Mouse (Mus musculus): ENCODE results near the gene Xlr4b. TPM values are rescaled to one million over a fixed set of nuclear protein-coding genes. Genes with fewer than 3 reads are reported as not detected.

Gene Xlr4b
- polyA plus RNA-seq, 1 experiment from 2014 or later, result 0.93 TPM

Other genes with a start within 250 kb of the Xlr4b start
- 2.4 and 3.3 TPM in 2 replicates for gene Zfp185, start 227.0 kb upstream of the Xlr4b start, polyA plus RNA-seq (2016; fragmentation: Nextera tagmentation; extraction: Ambion mirVana)
- gene Pnma5, start 177.2 kb upstream of the Xlr4b start, polyA plus RNA-seq (2016; fragmentation: Nextera tagmentation; extraction: Ambion mirVana), result not detected in 2 replicates
- gene Pnma3, start 149.5 kb upstream of the Xlr4b start, polyA plus RNA-seq (2016; fragmentation: Nextera tagmentation; extraction: Ambion mirVana), result 0.99 and 1.0 TPM in 2 replicates
- gene Xlr4a, start 131.9 kb upstream of the Xlr4b start, polyA plus RNA-seq (2016; fragmentation: Nextera tagmentation; extraction: Ambion mirVana), result 0.18 and 0.72 TPM in 2 replicates
- 2.7 and 3.3 TPM in 2 replicates for gene Xlr3a, start 117.2 kb upstream of the Xlr4b start, polyA plus RNA-seq (2016; fragmentation: Nextera tagmentation; extraction: Ambion mirVana)
- gene Gm14685, start 97.3 kb upstream of the Xlr4b start, polyA plus RNA-seq (2016; fragmentation: Nextera tagmentation; extraction: Ambion mirVana), result 0.31 TPM in 1 of 2 replicates, not detected in the other
- not detected in 2 replicates for gene Xlr5b, start 65.5 kb upstream of the Xlr4b start, polyA plus RNA-seq (2016; fragmentation: Nextera tagmentation; extraction: Ambion mirVana)
- 0.45 TPM in 1 of 2 replicates, not detected in the other for gene DXBay18, start 64.9 kb upstream of the Xlr4b start, polyA plus RNA-seq (2016; fragmentation: Nextera tagmentation; extraction: Ambion mirVana)
- gene Spin2d, start 37.3 kb upstream of the Xlr4b start, polyA plus RNA-seq (2016; fragmentation: Nextera tagmentation; extraction: Ambion mirVana), result not detected in 2 replicates
- 13.6 and 14.0 TPM in 2 replicates for gene Xlr3b, start 22.1 kb upstream of the Xlr4b start, polyA plus RNA-seq (2016; fragmentation: Nextera tagmentation; extraction: Ambion mirVana)
- 20.5 and 22.5 TPM in 2 replicates for gene F8a, start 14.0 kb downstream of the Xlr4b start, polyA plus RNA-seq (2016; fragmentation: Nextera tagmentation; extraction: Ambion mirVana)
- 0.20 TPM in 1 of 2 replicates, not detected in the other for gene Xlr4c, start 28.8 kb downstream of the Xlr4b start, polyA plus RNA-seq (2016; fragmentation: Nextera tagmentation; extraction: Ambion mirVana)
- 0.23 TPM in 1 of 2 replicates, not detected in the other for gene Xlr3c, start 51.1 kb downstream of the Xlr4b start, polyA plus RNA-seq (2016; fragmentation: Nextera tagmentation; extraction: Ambion mirVana)
- not detected in 2 replicates for gene Xlr5a, start 78.6 kb downstream of the Xlr4b start, polyA plus RNA-seq (2016; fragmentation: Nextera tagmentation; extraction: Ambion mirVana)
- not detected in 2 replicates for gene Xlr5c, start 78.6 kb downstream of the Xlr4b start, polyA plus RNA-seq (2016; fragmentation: Nextera tagmentation; extraction: Ambion mirVana)
- gene Gm45015, start 122.5 kb downstream of the Xlr4b start, polyA plus RNA-seq (2016; fragmentation: Nextera tagmentation; extraction: Ambion mirVana), result not detected in 2 replicates
- gene Zfp275, start 128.3 kb downstream of the Xlr4b start, polyA plus RNA-seq (2016; fragmentation: Nextera tagmentation; extraction: Ambion mirVana), result 20.7 and 22.1 TPM in 2 replicates
- not detected in 2 replicates for gene Gm18336, start 184.4 kb downstream of the Xlr4b start, polyA plus RNA-seq (2016; fragmentation: Nextera tagmentation; extraction: Ambion mirVana)
- gene Zfp92, start 196.8 kb downstream of the Xlr4b start, polyA plus RNA-seq (2016; fragmentation: Nextera tagmentation; extraction: Ambion mirVana), result 0.17 and 0.22 TPM in 2 replicates
- gene Trex2, start 221.0 kb downstream of the Xlr4b start, polyA plus RNA-seq (2016; fragmentation: Nextera tagmentation; extraction: Ambion mirVana), result not detected in 2 replicates
- gene Haus7, start 244.7 kb downstream of the Xlr4b start, polyA plus RNA-seq (2016; fragmentation: Nextera tagmentation; extraction: Ambion mirVana), result 68.2 and 72.9 TPM in 2 replicates

All from forebrain, embryonic 12.5 days (tissue).